Mouse (Mus musculus): ENCODE measurements around the gene Mob1b. TPM values are rescaled to one million over a fixed set of nuclear protein-coding genes. Genes with fewer than 3 reads are reported as not detected.
"Not testable (repeated sequence)": the region's sequence is repeated elsewhere in the genome, so short reads cannot be mapped to it uniquely, and the experiment has no call there.

Mob1b gene
- polyA plus RNA-seq, 1 experiment: not detected

- WGBS: under 1% methylated on average over 38 of the region's 38 CpGs
- H3K27ac ChIP-seq (ENCODE audit: insufficient read depth, low read depth, low read length): 0 out of 2 replicates have a peak overlapping the region, but pooled peaks have one; percentile 31
- H3K4me3 ChIP-seq (ENCODE audit: insufficient read depth, low read depth, low read length): peak overlapping the region; percentile 69
Observed at GRCm38 (mm10) chr5:88721003-88721475, 384 bp downstream of the Mob1b start.

GRCm38 (mm10) chr5:88721565-88722212 lies 1.0 kb downstream of the Mob1b start:
- WGBS: under 1% methylated on average over 31 of the region's 31 CpGs
- no peak for TF ChIP-seq CTCF (IDR thresholded peaks at IDR 0.05; ENCODE audit: insufficient read depth, low read depth, low read length)
- TF ChIP-seq POLR2A (IDR thresholded peaks at IDR 0.05; ENCODE audit: insufficient read depth, low read depth, low read length): no peak
- Histone ChIP-seq H3K4me1 (ENCODE audit: control insufficient read depth, insufficient read depth, low read length) (peaks cover 8% of the 10 kb centered on the region), H3K27ac (ENCODE audit: insufficient read depth, low read depth, low read length) (no peak overlapping the region), H3K4me3 (ENCODE audit: insufficient read depth, low read depth, low read length) (peak overlapping the region; percentile 69)

More at GRCm38 (mm10) chr5:88721003-88721475, 384 bp downstream of the Mob1b start:
- H3K4me1 ChIP-seq (ENCODE audit: control insufficient read depth, insufficient read depth, low read length): peaks cover 8% of the 10 kb centered on the region
- no peak for TF ChIP-seq CTCF (IDR thresholded peaks at IDR 0.05; ENCODE audit: insufficient read depth, low read depth, low read length)
- no peak for TF ChIP-seq POLR2A (IDR thresholded peaks at IDR 0.05; ENCODE audit: insufficient read depth, low read depth, low read length)

GRCm38 (mm10) chr5:88722213-88722600 lies 1.6 kb downstream of the Mob1b start:
- 9% methylated on average over 4 of the region's 4 CpGs for WGBS
- TF ChIP-seq POLR2A (IDR thresholded peaks at IDR 0.05; ENCODE audit: insufficient read depth, low read depth, low read length): no peak
- no peak for TF ChIP-seq CTCF (IDR thresholded peaks at IDR 0.05; ENCODE audit: insufficient read depth, low read depth, low read length)
- H3K27ac ChIP-seq (ENCODE audit: insufficient read depth, low read depth, low read length): no peak overlapping the region
- peaks cover 8% of the 10 kb centered on the region for H3K4me1 ChIP-seq (ENCODE audit: control insufficient read depth, insufficient read depth, low read length)
- H3K4me3 ChIP-seq (ENCODE audit: insufficient read depth, low read depth, low read length): peak overlapping the region; percentile 69

- H3K4me1 ChIP-seq (ENCODE audit: control insufficient read depth, insufficient read depth, low read length): peaks cover 8% of the 10 kb centered on the region
- no peak overlapping the region for H3K27ac ChIP-seq (ENCODE audit: insufficient read depth, low read depth, low read length)
- WGBS: 46% methylated on average over 3 of the region's 3 CpGs
- TF ChIP-seq CTCF (IDR thresholded peaks at IDR 0.05; ENCODE audit: insufficient read depth, low read depth, low read length) (no peak), POLR2A (IDR thresholded peaks at IDR 0.05; ENCODE audit: insufficient read depth, low read depth, low read length) (no peak)
- H3K4me3 ChIP-seq (ENCODE audit: insufficient read depth, low read depth, low read length): no peak overlapping the region
Observed at GRCm38 (mm10) chr5:88724030-88724429, 3.4 kb downstream of the Mob1b start.

GRCm38 (mm10) chr5:88727593-88728144 lies 7.0 kb downstream of the Mob1b start:
- H3K27ac ChIP-seq (ENCODE audit: insufficient read depth, low read depth, low read length): no peak overlapping the region
- no peak overlapping the region for H3K4me3 ChIP-seq (ENCODE audit: insufficient read depth, low read depth, low read length)
- TF ChIP-seq POLR2A (IDR thresholded peaks at IDR 0.05; ENCODE audit: insufficient read depth, low read depth, low read length): no peak
- TF ChIP-seq CTCF (IDR thresholded peaks at IDR 0.05; ENCODE audit: insufficient read depth, low read depth, low read length): no peak
- WGBS: 81% methylated on average over 3 of the region's 3 CpGs
- no peaks in the 10 kb centered on the region for H3K4me1 ChIP-seq (ENCODE audit: control insufficient read depth, insufficient read depth, low read length)

GRCm38 (mm10) chr5:88734786-88735185 lies 14.1 kb downstream of the Mob1b start:
- Histone ChIP-seq H3K4me1 (ENCODE audit: control insufficient read depth, insufficient read depth, low read length) (no peaks in the 10 kb centered on the region), H3K4me3 (ENCODE audit: insufficient read depth, low read depth, low read length) (no peak overlapping the region), H3K27ac (ENCODE audit: insufficient read depth, low read depth, low read length) (no peak overlapping the region)
- TF ChIP-seq POLR2A (IDR thresholded peaks at IDR 0.05; ENCODE audit: insufficient read depth, low read depth, low read length) (no peak), CTCF (IDR thresholded peaks at IDR 0.05; ENCODE audit: insufficient read depth, low read depth, low read length) (no peak)
- WGBS: 91% methylated on average over 2 of the region's 2 CpGs

- not testable (repeated sequence) for H3K4me1 ChIP-seq (ENCODE audit: control insufficient read depth, insufficient read depth, low read length); H3K4me3 ChIP-seq (ENCODE audit: insufficient read depth, low read depth, low read length); H3K27ac ChIP-seq (ENCODE audit: insufficient read depth, low read depth, low read length)
- WGBS: 91% methylated on average over 1 of the region's 1 CpGs
Observed at GRCm38 (mm10) chr5:88741065-88741464, 20.4 kb downstream of the Mob1b start.

- WGBS: 71% methylated on average over 1 of the region's 1 CpGs
- no peaks in the 10 kb centered on the region for H3K4me1 ChIP-seq (ENCODE audit: control insufficient read depth, insufficient read depth, low read length)
- no peak overlapping the region for H3K27ac ChIP-seq (ENCODE audit: insufficient read depth, low read depth, low read length)
- H3K4me3 ChIP-seq (ENCODE audit: insufficient read depth, low read depth, low read length): no peak overlapping the region
- no peak for TF ChIP-seq CTCF (IDR thresholded peaks at IDR 0.05; ENCODE audit: insufficient read depth, low read depth, low read length)
- TF ChIP-seq POLR2A (IDR thresholded peaks at IDR 0.05; ENCODE audit: insufficient read depth, low read depth, low read length): no peak
Observed at GRCm38 (mm10) chr5:88747774-88748173, 27.1 kb downstream of the Mob1b start.

- WGBS: 82% methylated on average over 4 of the region's 4 CpGs
- no peak overlapping the region for H3K4me3 ChIP-seq (ENCODE audit: insufficient read depth, low read depth, low read length)
Observed at GRCm38 (mm10) chr5:88753199-88753598, 32.5 kb downstream of the Mob1b start.

More at GRCm38 (mm10) chr5:88753199-88753598, 32.5 kb downstream of the Mob1b start:
- no peak for TF ChIP-seq CTCF (IDR thresholded peaks at IDR 0.05; ENCODE audit: insufficient read depth, low read depth, low read length)
- Histone ChIP-seq H3K27ac (ENCODE audit: insufficient read depth, low read depth, low read length) (no peak overlapping the region), H3K4me1 (ENCODE audit: control insufficient read depth, insufficient read depth, low read length) (no peaks in the 10 kb centered on the region)

All from olfactory bulb, adult 2 months (tissue).